Mouse (Mus musculus) lung, embryonic 14.5 days (tissue): Measurements from ENCODE around the gene Il17ra. TPM values are rescaled to one million over a fixed set of nuclear protein-coding genes. Genes with fewer than 3 reads are reported as not detected.

Experiments used
- ATAC-seq: fragments of 200-750 bp; cut with Nextera tagmentation; 2 replicates; pipeline ENCODE4 v1.8.0; 2017; ENCODE audit warnings: mild to moderate bottlenecking, moderate TSS enrichment, moderate library complexity; ENCODE audit not compliant: insufficient read depth
- DNase-seq: peaks from one replicate; pipeline ENCODE4 v3.0.0-alpha.2; 2015
- H3K27ac ChIP-seq: fragments of 300-500 bp; sonication (generic); 2 replicates; pipeline ENCODE4 v1.5.1; 2014; ENCODE audit warnings: low read depth, mild to moderate bottlenecking, moderate library complexity
- H3K27me3 ChIP-seq: fragments of 300-500 bp; sonication (generic); 2 replicates; pipeline ENCODE4 v1.6.1; 2014; ENCODE audit warnings: low read length, control low read depth; ENCODE audit not compliant: insufficient read depth
- H3K36me3 ChIP-seq: fragments of 300-500 bp; sonication (generic); 2 replicates; pipeline ENCODE4 v1.6.1; 2014; ENCODE audit warnings: control low read depth; ENCODE audit not compliant: insufficient read depth
- H3K4me1 ChIP-seq: fragments of 300-500 bp; sonication (generic); 2 replicates; pipeline ENCODE4 v1.6.1; 2014; ENCODE audit warnings: antibody characterized with exemption, control low read depth; ENCODE audit not compliant: insufficient read depth
- H3K4me2 ChIP-seq: fragments of 300-500 bp; sonication (generic); 2 replicates; pipeline ENCODE4 v1.6.1; 2014; ENCODE audit warnings: mild to moderate bottlenecking
- H3K4me3 ChIP-seq: fragments of 300-500 bp; sonication (generic); 2 replicates; pipeline ENCODE4 v1.5.1; 2014; ENCODE audit warnings: low read depth, low read length
- H3K9ac ChIP-seq: fragments of 300-500 bp; sonication (generic); 2 replicates; pipeline ENCODE4 v1.6.1; 2014
- H3K9me3 ChIP-seq: fragments of 300-500 bp; sonication (generic); 2 replicates; pipeline ENCODE4 v1.6.1; 2016; ENCODE audit warnings: low read depth, low read length, control low read depth
- CTCF ChIP-seq: IDR thresholded peaks from 2 replicates; pipeline ENCODE4 v1.5.1; 2016; ENCODE audit warnings: antibody characterized with exemption, low read depth
- WGBS: fragments of 180-500 bp; shearing (Covaris S2); extraction: QIAGEN DNeasy Blood & Tissue Kit; methylation state at CpG from one replicate; pipeline ENCODE4 v1.1.7; 2014; 5-methylcytosine and 5-hydroxymethylcytosine counted together
- polyA plus RNA-seq: library from polyadenylated mRNA; unstranded; fragments of >200 nt; fragmentation: Nextera tagmentation; extraction: Ambion mirVana; gene quantifications from 2 replicates; pipeline ENCODE4 v1.2.1, GENCODE M21; 2014

Il17ra gene
- polyA plus RNA-seq, 1 experiment from 2014 or later: 3.3 TPM

- no peak for DNase-seq
Observed at GRCm38 (mm10) chr6:120453103-120453445, 10.0 kb upstream of the Il17ra start.

GRCm38 (mm10) chr6:120453556-120453955 lies 9.5 kb upstream of the Il17ra start:
- Histone ChIP-seq H3K4me3 (no peak overlapping the region), H3K27me3 (no peaks in the 10 kb centered on the region), H3K36me3 (no peaks in the 10 kb centered on the region), H3K9ac (no peak overlapping the region), H3K27ac (no peak overlapping the region), H3K4me2 (no peak overlapping the region), H3K9me3 (no peaks in the 10 kb centered on the region), H3K4me1 (no peaks in the 10 kb centered on the region)
- no peak for DNase-seq
- ATAC-seq: no peak
- no peak for TF ChIP-seq CTCF
- 93% methylated on average over 3 of the region's 3 CpGs for WGBS

More at GRCm38 (mm10) chr6:120453103-120453445, 10.0 kb upstream of the Il17ra start:
- 87% methylated on average over 5 of the region's 5 CpGs for WGBS
- no peak for TF ChIP-seq CTCF
- H3K27ac ChIP-seq: no peak overlapping the region
- no peak for ATAC-seq
- H3K9ac ChIP-seq: no peak overlapping the region
- no peak overlapping the region for H3K4me2 ChIP-seq
- no peak overlapping the region for H3K4me3 ChIP-seq
- H3K36me3 ChIP-seq: no peaks in the 10 kb centered on the region
- no peaks in the 10 kb centered on the region for H3K4me1 ChIP-seq
- H3K27me3 ChIP-seq: no peaks in the 10 kb centered on the region
- no peaks in the 10 kb centered on the region for H3K9me3 ChIP-seq

GRCm38 (mm10) chr6:120454627-120455077 lies 8.4 kb upstream of the Il17ra start:
- H3K4me3 ChIP-seq: no peak overlapping the region
- WGBS: 40% methylated on average over 11 of the region's 11 CpGs
- DNase-seq: peak; percentile 26
- no peak overlapping the region for H3K27ac ChIP-seq
- H3K4me1 ChIP-seq: no peaks in the 10 kb centered on the region
- H3K4me2 ChIP-seq: no peak overlapping the region
- TF ChIP-seq CTCF: no peak
- H3K9me3 ChIP-seq: no peaks in the 10 kb centered on the region
- no peaks in the 10 kb centered on the region for H3K27me3 ChIP-seq
- no peak for ATAC-seq
- H3K9ac ChIP-seq: no peak overlapping the region
- H3K36me3 ChIP-seq: no peaks in the 10 kb centered on the region

- 61% methylated on average over 7 of the region's 7 CpGs for WGBS
- H3K27ac ChIP-seq: no peak overlapping the region
- no peaks in the 10 kb centered on the region for H3K36me3 ChIP-seq
- no peaks in the 10 kb centered on the region for H3K9me3 ChIP-seq
- DNase-seq (no peak), ATAC-seq (no peak)
- H3K9ac ChIP-seq: no peak overlapping the region
- no peak overlapping the region for H3K4me3 ChIP-seq
- no peak overlapping the region for H3K4me2 ChIP-seq
- H3K4me1 ChIP-seq: no peaks in the 10 kb centered on the region
- H3K27me3 ChIP-seq: peaks cover 11% of the 10 kb centered on the region
- TF ChIP-seq CTCF: peak; percentile 46
Observed at GRCm38 (mm10) chr6:120457074-120457473, 6.0 kb upstream of the Il17ra start.

- no peak for DNase-seq
- Histone ChIP-seq H3K4me2 (no peak overlapping the region), H3K27me3 (peaks cover 16% of the 10 kb centered on the region), H3K9ac (no peak overlapping the region), H3K4me3 (no peak overlapping the region), H3K9me3 (no peaks in the 10 kb centered on the region), H3K4me1 (no peaks in the 10 kb centered on the region), H3K27ac (no peak overlapping the region), H3K36me3 (no peaks in the 10 kb centered on the region)
- ATAC-seq: no peak
- no peak for TF ChIP-seq CTCF
- 84% methylated on average over 5 of the region's 5 CpGs for WGBS
Observed at GRCm38 (mm10) chr6:120457751-120458150, 5.3 kb upstream of the Il17ra start.

GRCm38 (mm10) chr6:120461217-120461616 lies 1.8 kb upstream of the Il17ra start:
- H3K27ac ChIP-seq: no peak overlapping the region
- H3K9ac ChIP-seq: no peak overlapping the region
- 70% methylated on average over 15 of the region's 15 CpGs for WGBS
- no peak overlapping the region for H3K4me2 ChIP-seq
- H3K9me3 ChIP-seq: no peaks in the 10 kb centered on the region
- peaks cover 8% of the 10 kb centered on the region; the same call in 1 of the 2 replicates for H3K4me1 ChIP-seq
- peaks cover 38% of the 10 kb centered on the region for H3K27me3 ChIP-seq
- no peak for TF ChIP-seq CTCF
- no peak for ATAC-seq
- H3K4me3 ChIP-seq: no peak overlapping the region
- DNase-seq: no peak
- H3K36me3 ChIP-seq: no peaks in the 10 kb centered on the region

GRCm38 (mm10) chr6:120462251-120462650 lies 796 bp upstream of the Il17ra start:
- WGBS: 50% methylated on average over 6 of the region's 6 CpGs
- Histone ChIP-seq H3K4me3 (no peak overlapping the region), H3K27me3 (peaks cover 38% of the 10 kb centered on the region), H3K9me3 (no peaks in the 10 kb centered on the region), H3K4me1 (peaks cover 8% of the 10 kb centered on the region; the same call in 1 of the 2 replicates), H3K27ac (no peak overlapping the region), H3K36me3 (no peaks in the 10 kb centered on the region), H3K9ac (no peak overlapping the region), H3K4me2 (no peak overlapping the region)
- no peak for TF ChIP-seq CTCF
- DNase-seq (no peak), ATAC-seq (no peak)

GRCm38 (mm10) chr6:120463884-120464283 lies 837 bp downstream of the Il17ra start:
- Histone ChIP-seq H3K4me3 (peak overlapping the region; percentile 60), H3K4me1 (peaks cover 8% of the 10 kb centered on the region; the same call in 1 of the 2 replicates), H3K9ac (peak overlapping the region; percentile 59; the same call in 1 of the 2 replicates), H3K27ac (no peak overlapping the region), H3K4me2 (peak overlapping the region; percentile 81), H3K36me3 (no peaks in the 10 kb centered on the region), H3K9me3 (no peaks in the 10 kb centered on the region), H3K27me3 (peaks cover 38% of the 10 kb centered on the region)
- DNase-seq: peak; percentile 65
- peak; percentile 34 for TF ChIP-seq CTCF
- 4% methylated on average over 11 of the region's 11 CpGs for WGBS
- peak; percentile 23 for ATAC-seq
